Mouse (Mus musculus) frontal cortex, postnatal 10 days (tissue): ENCODE results near the gene Palm.

ENCODE experiments used
- DNase-seq, 2 experiments: peaks; one replicate each; pipeline ENCODE4 v3.0.0; 2022; ENCODE audit warnings: low spot score in 2 of 2, mixed read lengths in 1 of 2

The Palm gene

GRCm38 (mm10) chr10:79855558-79856184 is 62.3 kb downstream of the Palm start:
- no peak for DNase-seq

DNA sequence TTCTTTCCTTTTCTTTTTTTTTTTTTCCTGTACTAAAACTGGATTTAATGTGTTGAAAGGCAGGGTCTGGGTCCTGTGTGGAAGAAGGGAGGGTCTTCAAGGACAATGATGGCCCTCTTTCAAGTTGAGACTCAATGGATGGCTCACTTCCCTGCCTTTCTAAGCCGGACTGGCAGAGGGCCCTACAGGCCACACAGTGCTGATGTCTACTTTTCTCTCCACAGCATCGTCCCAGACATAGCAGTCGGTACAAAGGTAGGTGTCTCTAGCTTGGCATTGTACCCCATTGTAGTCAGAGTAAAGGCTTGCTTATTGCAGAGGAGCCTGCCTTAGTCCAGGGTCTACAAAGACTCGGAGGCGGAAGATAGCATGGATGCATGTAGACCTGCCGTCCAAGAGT is 62.9 kb downstream of the Palm start:
- no peak for DNase-seq

DNA sequence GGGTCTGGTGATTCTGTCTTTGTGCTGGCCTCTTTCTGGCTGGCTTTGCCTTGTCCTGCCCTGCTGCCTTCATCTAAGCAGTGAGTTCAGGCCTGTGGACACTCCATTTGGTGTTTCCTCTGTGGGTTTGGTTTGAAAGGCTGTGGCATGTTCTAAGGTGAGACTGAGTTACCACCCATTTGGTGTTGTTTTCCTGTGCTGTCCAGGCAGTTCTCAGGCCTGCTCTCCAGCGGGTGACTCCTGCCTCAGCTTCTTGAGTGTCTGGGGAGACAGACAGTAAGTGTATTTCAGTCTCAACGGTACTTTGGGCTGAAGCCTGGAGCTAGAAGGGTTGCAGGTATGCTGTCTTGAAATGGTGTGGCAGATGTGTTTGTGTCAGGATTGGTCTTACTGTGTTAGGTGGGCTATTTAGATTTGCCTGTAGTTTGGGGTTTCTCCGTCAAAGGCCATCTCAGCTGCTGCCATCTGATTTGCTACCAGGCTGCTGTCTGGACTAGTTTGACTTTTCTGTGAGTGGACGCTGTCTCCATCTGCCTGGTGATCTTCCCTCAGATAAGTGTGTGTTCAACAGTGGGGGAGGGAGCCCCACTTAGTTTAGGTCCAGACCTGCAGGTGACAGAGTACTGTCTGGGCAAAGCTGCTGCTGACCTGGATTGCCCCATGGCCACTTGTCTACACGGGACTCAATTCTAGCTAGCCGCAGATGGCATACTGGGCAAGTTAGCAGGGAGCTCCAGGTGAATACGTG is 63.5 kb downstream of the Palm start:
- DNase-seq, result no peak

DNA sequence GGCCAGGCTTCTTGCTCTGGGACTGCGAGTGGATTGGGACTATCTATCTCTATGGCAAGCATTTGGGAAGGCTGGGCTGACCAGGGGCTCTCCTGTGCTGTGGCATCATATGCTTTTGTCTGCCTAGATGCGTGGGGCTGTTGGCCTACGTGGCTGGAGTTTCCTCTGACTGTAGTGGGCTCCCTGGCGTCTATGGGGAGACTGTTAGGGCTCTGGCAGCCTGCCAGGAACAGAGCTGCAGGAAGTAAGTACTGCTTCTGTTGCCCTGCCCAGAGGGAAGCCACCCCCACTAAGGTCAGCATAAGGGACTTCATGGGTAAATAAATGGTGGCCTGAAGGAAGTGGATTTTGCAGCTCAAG is 64.1 kb downstream of the Palm start:
- peak in 1 of 2 experiments; percentile 68 for DNase-seq

- no peak for DNase-seq
Measured at GRCm38 (mm10) chr10:79857894-79858293, 64.5 kb downstream of the Palm start.

GRCm38 (mm10) chr10:79858416-79859074 is 65.2 kb downstream of the Palm start:
- DNase-seq, result peak; percentile 76 to 78

GRCm38 (mm10) chr10:79859116-79859515 is 65.7 kb downstream of the Palm start:
- no peak for DNase-seq

DNA sequence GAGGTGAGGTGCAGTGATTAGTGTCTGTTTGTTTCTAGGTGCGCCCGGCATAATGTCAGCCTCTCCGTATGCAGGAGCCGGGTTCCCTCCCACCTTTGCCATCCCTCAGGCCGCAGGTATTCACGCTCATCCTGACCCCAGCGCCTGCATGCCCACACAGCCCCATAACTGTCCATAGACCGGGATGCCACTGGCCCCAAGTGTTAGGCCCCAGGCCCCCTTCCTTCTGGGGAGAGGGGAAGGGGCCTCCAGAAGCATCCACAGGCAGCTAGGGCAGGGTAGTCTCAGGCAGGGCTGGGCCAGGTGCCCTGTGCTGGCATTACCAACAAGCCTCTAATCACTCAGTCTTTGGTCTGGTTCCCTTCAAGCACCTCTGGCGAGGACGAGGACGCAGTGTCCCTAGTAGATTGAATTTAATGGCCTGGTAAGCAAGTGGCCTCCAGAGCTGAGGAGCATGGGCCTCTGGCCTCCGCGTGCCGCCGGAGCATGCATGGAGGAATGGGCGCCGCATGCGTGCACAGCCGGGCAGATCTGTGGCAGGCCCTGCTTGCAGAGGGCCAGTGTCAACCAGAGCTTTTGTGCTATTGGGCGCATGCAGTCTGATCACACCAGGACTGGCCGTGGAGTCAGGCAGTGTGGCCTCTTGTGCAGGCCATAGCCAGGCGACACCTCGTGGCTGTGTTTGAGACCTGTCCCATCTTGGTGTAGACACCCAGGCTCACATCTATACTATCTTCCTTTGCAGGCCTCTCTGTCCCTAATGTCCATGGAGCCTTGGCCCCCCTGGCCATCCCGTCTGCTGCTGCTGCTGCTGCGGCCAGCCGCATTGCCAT is 66.9 kb downstream of the Palm start:
- no peak for DNase-seq

- no peak for DNase-seq
Measured at GRCm38 (mm10) chr10:79861230-79862048, 68.1 kb downstream of the Palm start.

- no peak for DNase-seq
Measured at GRCm38 (mm10) chr10:79862049-79862788, 68.8 kb downstream of the Palm start.

DNA sequence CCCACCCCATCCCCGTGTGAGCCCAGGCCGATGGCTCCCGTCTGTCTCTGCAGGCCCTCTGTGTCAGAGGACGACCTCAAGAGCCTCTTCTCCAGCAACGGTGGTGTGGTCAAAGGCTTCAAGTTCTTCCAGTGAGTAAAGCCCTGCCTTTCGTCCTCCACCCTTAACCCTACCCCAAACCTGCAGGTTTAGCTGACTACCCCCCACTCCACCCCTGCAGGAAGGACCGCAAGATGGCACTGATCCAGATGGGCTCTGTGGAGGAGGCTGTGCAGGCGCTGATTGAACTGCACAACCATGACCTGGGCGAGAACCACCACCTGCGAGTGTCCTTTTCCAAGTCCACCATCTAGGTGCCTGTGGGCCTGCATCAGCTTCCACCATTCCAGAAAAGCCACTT is 69.6 kb downstream of the Palm start:
- no peak for DNase-seq

DNA sequence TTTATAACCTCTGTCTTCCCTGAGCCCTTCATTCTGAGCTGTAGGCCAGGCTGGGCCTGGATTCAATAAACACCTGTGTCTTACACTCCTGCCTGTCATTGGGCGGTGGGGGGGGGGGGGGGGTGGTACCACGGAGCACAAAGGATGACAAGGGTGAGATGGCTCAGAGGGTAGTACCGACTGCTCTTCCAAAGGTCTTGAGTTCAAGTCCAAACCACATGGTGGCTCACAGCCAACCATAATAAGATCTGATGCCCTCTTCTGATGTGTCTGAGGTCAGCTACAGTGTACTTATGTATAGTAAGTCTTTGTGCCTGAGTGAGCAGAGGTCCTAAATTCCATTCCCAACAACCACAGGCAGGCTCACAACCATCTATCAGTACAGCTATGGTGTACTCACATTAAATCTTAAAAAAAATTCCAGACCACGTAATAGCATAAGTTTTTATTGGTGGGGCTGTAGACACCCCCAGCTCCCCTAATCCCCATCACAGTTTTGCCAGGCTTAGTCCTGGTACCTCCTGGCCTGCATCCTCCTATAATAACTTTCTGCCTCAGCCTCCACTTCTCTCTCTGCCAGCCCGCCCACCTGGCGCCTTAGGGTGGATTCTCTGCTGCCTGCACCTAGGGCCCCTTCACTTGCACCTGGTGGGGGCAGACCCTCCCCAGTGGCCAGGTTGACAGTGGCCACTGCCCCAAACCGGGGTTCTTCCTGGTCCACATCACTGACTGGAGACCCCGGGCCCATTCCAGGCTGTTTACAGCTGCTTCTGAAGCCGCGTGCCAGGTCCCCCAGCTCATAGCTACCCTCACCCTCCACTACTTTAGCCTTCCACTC is 71.2 kb downstream of the Palm start:
- no peak for DNase-seq

GRCm38 (mm10) chr10:79865189-79865601 is 71.8 kb downstream of the Palm start:
- DNase-seq, result no peak

- no peak for DNase-seq
Measured at GRCm38 (mm10) chr10:79865801-79866295, 72.5 kb downstream of the Palm start.

DNA sequence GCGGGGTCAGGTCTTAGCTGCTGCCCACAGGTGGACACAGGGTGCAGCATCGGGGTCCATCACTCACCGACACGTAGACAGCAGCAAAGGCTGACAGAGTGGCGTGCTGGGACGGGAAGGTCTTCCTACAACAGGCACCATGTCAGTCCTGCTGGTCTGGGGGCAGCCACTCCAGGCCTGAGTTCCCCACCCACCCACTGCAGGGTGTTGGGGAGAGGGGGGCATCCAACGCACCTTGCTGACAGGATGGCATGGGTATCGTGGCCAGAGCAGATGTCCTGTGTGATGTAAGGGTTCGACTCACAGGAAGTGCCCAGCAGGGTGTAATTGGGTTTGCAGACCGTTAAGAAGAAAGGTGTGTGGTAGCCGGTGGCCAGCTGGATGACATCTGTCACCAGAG is 73.2 kb downstream of the Palm start:
- DNase-seq, result no peak
